Mouse (Mus musculus) induced T-regulatory cell, adult 2 months (primary cell): ENCODE results near the gene Slc9a9.
A peak's percentile ranks its signal among the peaks of the same experiment; 100 is the strongest.

Experiments used
- DNase-seq: peaks from one replicate; pipeline ENCODE4 v3.0.0-alpha.2; 2012; ENCODE audit warnings: low read depth

The Slc9a9 gene

DNA sequence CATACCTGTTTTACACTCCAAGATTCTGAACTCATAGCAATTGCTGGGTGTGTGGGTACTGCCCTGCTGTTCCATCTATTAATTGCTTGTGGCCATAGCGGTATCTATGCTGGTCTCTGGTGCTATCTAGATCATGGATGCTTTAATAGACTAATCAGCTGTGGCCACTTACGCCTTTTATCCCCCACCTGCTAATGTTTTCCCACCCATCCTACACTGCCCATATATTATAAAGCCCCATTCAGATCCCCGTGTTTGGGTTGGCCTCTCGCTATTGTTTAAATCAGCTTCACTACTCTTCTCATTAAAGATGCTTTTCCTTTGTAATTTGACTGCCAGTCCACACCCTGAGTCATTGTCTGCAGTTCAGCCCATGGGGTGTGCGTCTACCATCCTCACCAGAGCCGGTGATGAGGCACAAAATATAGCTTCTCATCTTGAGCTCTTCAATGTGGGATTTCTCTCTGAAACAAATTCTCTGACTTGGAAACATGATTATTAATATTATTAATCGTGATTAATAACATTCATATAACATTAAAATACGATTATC lies 168.8 kb downstream of the Slc9a9 start:
- no peak for DNase-seq

GRCm38 (mm10) chr9:94839204-94839603 lies 169.5 kb downstream of the Slc9a9 start:
- DNase-seq, result no peak

DNA sequence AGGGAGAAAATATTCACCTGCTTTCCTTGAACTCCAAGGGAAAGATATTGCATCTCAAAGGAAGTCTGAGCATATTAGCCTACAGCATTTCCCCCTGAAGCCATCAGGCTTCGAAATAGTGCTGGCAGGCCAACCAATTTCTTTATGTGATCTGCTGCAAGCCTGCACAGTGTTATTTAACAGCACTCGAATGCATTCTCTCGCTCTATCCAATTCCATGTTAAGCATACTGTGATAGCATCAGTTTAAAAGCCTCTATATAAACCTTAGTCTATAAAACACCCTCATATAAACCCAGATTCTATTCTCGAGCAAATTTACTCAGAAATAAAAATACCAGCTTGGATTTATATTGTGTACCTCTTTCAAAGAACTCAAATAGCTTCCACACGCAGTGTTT lies 170.7 kb downstream of the Slc9a9 start:
- DNase-seq, result no peak

GRCm38 (mm10) chr9:94840972-94841371 lies 171.3 kb downstream of the Slc9a9 start:
- no peak for DNase-seq

DNA sequence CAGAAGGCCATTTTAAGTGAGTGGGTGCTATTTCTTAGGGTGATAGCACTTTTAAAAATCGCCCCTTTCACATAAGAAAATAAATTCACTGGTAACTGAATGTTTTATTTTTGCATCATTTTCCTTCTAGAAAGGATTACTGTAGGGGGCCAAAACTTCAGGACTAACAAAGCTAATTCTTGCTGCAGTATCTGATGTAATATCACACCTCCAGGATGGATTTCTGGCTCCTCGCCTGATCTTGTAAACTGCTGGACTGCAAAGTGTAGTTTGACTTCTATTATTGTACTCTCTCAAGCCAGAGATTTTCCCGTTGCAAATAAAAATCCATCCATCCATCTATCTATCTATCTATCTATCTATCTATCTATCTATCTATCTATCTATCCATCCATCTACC lies 174.5 kb downstream of the Slc9a9 start:
- DNase-seq, result no peak

GRCm38 (mm10) chr9:94847624-94848023 lies 177.9 kb downstream of the Slc9a9 start:
- DNase-seq, result no peak

- no peak for DNase-seq
These were observed 181.8 kb downstream of the Slc9a9 start for GRCm38 (mm10) chr9:94851550-94851949.

DNA sequence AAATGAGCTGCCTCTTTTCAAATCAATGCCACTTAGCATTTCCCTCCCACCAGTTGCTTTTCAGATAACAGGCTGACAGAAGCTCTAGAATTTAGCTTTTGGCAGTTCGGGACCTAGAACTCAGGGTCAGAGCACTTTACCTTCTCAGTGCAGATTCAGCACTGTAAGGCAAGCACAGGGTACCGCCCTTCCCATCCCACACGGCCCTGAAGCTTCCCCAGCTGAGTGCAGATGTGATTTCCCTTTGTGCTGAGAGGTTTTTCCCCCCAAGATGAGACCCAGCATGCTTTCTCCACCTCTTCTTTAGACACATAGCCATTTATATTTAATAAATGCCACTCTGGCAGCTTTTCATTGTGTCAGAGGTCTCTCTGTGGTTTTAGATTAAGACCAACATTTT lies 186.4 kb downstream of the Slc9a9 start:
- no peak for DNase-seq

GRCm38 (mm10) chr9:94868557-94868956 lies 198.8 kb downstream of the Slc9a9 start:
- DNase-seq, result no peak

DNA sequence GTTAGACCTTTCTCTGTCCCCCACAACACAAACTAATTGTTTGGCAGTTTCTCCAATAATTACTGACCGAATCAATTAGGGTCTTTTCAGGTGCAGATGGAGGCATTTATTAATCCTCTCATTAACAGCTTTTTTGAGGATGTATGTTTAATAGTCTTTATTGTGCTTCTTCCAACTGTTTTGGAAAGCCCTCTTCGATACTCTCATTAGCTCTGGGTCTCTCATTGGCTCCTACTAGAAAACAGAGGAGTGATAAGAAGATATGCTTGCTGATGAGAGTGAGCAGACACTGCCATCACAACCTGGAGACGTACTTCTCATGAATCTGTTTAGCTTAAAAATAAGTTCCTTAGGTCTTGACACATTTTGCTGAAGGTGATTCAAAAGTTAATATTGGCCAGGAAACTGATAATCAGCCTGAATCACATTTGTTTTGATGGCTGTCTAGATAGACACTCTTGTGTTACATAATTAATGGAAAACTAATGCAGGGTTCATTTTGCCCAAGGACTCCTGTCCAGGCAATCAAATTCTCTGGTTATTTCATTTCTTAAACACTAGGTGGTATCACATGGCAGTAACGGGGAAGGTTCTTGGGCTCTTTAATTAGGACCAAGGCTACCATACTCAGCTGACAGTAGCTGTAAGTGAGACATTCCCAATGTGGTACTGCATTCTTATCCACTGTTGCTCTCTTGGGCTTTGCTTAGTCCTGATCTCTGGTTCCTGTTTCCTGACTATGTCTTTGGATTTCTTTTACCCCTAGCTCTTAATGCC lies 199.5 kb downstream of the Slc9a9 start:
- DNase-seq, result peak; percentile 7

DNA sequence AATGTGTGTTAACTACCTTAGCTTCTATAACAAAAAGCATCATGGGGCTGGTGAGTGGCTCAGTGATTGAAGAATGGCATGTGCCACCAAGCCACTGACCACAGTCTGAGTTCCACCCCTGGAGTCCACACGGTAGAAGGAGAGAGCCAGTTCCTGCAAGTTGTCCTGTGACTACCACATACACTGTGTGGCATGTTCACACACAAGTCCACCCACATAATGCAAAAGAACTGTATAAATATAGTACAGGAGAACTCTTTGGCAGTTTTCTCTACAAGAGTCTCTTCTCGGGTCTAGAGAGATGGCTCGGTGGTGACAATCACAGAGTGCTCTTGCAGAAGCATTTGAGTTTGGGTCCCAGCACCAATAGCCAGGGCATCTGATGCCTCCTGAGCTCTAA lies 212.8 kb downstream of the Slc9a9 start:
- no peak for DNase-seq

DNA sequence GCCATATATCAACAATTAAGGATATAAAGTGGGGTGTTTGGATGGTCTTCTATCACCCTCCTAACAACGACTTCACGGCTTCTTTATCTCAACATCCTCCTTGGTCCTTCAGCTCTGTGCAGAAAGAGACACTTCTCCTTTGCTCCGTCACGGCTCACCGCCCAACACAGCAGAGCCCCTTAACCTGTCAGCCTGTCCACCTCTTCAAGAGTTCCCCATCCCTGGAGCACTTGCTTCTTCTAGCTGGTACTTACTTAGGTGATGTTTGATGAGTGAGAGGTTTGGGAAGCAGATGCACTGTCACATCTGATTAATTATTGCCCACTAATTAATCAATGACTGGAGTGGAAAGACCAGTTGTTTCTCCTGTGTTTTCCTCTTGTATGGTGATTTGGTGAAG lies 213.7 kb downstream of the Slc9a9 start:
- DNase-seq, result no peak

DNA sequence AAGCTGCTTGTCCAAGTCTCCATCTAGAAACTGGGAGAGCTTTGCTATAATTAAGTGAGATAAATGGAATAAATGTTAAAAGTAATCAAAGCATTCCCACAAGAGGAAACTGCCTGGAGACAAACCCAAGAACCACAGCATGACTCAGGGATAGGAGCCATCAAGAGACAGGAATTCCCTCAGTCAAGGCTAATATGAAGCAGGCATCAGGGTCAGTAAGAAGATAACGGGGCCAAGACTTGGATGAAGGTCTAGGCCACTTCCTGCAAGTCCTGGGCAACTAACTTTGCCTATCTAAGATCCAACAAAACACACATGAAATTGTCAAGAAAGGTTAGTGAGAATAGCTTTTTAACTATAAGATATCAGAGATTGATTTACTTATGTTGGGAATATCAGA lies 215.4 kb downstream of the Slc9a9 start:
- DNase-seq, result no peak

DNA sequence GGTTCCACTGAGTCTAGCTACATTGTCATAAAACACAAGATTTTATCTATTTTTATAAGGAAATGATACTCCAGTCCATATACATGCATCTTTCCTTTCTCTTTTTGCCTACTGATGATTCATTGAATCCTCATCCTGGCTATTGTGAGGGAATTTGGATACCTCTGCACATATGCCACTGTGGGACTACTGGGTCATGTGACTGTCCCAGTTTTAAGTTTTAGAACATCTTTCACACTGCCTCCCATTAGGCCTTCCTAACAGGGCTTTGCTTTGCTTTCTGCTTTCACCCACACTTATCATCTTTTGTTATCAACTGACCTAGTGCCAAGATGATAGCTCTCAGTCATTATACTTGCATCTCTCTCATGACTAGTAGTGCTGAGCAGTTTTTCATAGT lies 219.9 kb downstream of the Slc9a9 start:
- no peak for DNase-seq

GRCm38 (mm10) chr9:94895882-94896281 lies 226.2 kb downstream of the Slc9a9 start:
- DNase-seq, result no peak

DNA sequence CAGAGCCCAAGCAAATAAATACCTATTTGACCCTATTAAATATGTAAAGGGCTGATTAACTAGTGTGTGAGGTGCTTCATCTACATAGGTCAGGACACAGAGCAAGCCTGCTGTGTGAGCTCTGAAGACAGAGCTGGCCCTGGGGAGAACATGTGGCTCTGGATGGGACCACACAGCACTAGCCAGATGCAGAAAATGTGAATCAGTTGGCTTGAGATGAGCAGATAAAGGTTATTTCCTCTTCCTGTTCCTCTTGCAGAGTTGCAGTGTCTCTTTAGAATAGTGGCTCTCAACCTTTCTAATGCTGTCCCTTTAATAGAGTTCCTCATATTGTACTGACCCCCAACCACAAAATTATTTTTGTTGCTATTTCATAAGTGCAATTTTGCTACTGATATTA lies 234.5 kb downstream of the Slc9a9 start:
- no peak for DNase-seq

- DNase-seq, result no peak
These were observed 237.4 kb downstream of the Slc9a9 start for GRCm38 (mm10) chr9:94907020-94907610.

DNA sequence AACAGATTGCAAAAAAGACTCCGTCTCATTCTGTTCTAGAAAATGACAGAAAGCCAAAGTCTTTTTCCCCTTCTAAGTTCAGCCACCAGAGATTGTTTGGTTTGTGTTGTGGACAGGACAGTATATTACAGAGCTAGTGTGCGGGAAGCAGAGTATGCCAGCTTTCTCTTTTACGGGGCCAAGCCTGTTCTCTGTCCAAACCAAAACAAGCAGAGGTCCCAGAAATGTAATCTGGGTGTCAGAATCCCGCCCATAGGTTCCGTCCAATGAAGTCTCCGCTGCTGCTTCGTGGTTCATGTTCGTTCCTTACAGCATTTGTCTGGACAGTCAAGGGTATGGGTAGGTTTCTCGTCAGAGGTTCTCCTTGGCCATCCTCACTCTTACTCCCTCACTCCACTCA lies 242.4 kb downstream of the Slc9a9 start:
- no peak for DNase-seq

DNA sequence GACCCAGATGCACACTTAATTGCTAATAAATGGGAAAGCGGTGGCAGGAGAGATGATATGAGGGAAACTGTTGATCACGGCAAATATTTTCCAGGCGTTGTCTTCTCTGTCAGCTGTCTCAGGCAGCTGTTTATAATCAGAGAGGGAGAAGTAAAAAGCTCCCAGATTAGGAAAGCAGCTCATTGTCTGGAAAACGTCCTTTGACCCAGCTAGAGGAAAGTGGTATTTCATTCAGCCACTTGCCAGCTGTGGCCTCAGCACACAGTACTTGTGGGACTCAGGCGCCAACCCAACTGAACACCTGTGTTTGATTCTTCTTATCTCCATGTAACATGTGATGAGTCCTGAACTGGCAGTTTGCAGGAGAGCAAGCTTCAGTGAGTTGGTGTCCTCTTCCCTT lies 252.4 kb downstream of the Slc9a9 start:
- DNase-seq, result no peak

DNA sequence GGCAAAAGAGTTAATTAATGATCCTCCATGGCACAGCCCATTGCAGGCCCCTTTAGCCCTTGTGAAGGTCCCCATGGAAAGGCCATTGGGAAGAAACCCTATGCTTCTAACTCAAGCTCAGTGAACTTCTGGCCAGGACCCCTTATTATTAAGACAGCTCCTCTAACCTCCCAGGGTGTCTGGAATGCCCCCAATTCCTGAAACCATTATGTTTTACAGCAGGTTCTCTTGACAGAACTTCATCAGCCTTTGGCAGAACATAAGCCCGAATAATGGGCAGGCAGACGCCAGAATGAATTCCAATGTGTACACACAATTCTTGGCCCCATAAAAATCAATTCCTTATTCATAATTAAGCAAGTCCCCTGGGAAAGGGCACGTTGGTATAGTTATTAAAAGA lies 256.1 kb downstream of the Slc9a9 start:
- no peak for DNase-seq

GRCm38 (mm10) chr9:94927101-94927500 lies 257.4 kb downstream of the Slc9a9 start:
- DNase-seq, result peak; percentile 73

GRCm38 (mm10) chr9:94945569-94946135 lies 275.9 kb downstream of the Slc9a9 start:
- DNase-seq, result peak; percentile 34

GRCm38 (mm10) chr9:94947246-94947645 lies 277.5 kb downstream of the Slc9a9 start:
- no peak for DNase-seq
